Mouse (Mus musculus): ENCODE data around the gene Prkaa2. TPM values are rescaled to one million over a fixed set of nuclear protein-coding genes. Genes with fewer than 3 reads are reported as not detected.
"Not testable (repeated sequence)": the region's sequence is repeated elsewhere in the genome, so short reads cannot be mapped to it uniquely, and the experiment has no call there.

The Prkaa2 gene
- total and polyA plus RNA-seq, 2 experiments, result 11.3 to 21.3 TPM

- peak; percentile 62 for TF ChIP-seq CTCF (IDR thresholded peaks at IDR 0.05; ENCODE audit: low read depth, low read length)
- WGBS, result 95% methylated on average over 12 of the region's 12 CpGs
- not testable (repeated sequence) for H3K79me2 ChIP-seq (ENCODE audit: control insufficient read depth, insufficient read depth, low read length); H3K36me3 ChIP-seq (ENCODE audit: control insufficient read depth, insufficient read depth, low read length); H3K9ac ChIP-seq (ENCODE audit: low read depth, low read length); H3K4me1 ChIP-seq (ENCODE audit: control insufficient read depth, insufficient read depth, low read length); DNase-seq (ENCODE audit: extremely low read depth, low read depth, low spot score); H3K27ac ChIP-seq (replicated peaks; ENCODE audit: insufficient read depth, low read depth, low read length); H3K27me3 ChIP-seq (ENCODE audit: control insufficient read depth, insufficient read depth, low read length); H3K4me3 ChIP-seq (ENCODE audit: insufficient read depth, low read depth, low read length)
Observed at GRCm38 (mm10) chr4:105004649-105005048, 105.0 kb downstream of the Prkaa2 start.

DNA sequence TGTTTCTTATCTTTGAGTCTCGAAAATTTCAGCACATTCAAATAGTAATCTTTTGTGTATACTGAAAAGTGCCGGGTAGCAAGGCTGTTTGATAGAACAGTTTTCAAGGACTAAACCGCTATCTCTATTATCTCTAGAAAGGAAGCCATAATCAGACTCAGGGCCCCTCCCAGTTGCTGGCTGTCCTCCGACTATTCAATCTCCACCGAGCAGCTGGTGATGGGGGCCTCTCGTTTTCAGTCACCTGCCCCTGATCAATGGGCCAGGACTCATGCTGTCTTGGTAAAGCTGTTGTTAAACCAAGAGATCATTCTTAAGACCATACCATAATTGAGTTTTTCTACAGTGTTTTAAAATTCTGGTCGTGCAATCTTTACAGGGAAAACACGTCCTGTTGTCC is 105.6 kb downstream of the Prkaa2 start:
- Histone ChIP-seq H3K27me3 (ENCODE audit: control insufficient read depth, insufficient read depth, low read length) (no peaks in the 10 kb centered on the region), H3K27ac (replicated peaks; ENCODE audit: insufficient read depth, low read depth, low read length) (no peak overlapping the region), H3K4me3 (ENCODE audit: insufficient read depth, low read depth, low read length) (no peak overlapping the region), H3K79me2 (ENCODE audit: control insufficient read depth, insufficient read depth, low read length) (no peaks in the 10 kb centered on the region), H3K4me1 (ENCODE audit: control insufficient read depth, insufficient read depth, low read length) (0 out of 2 replicates have a peak, but pooled peaks cover 4% of the 10 kb centered on the region), H3K36me3 (ENCODE audit: control insufficient read depth, insufficient read depth, low read length) (peaks cover 1% of the 10 kb centered on the region; the same call in 1 of the 2 replicates), H3K9ac (ENCODE audit: low read depth, low read length) (no peak overlapping the region)
- 75% methylated on average over 8 of the region's 8 CpGs for WGBS
- no peak for DNase-seq (ENCODE audit: extremely low read depth, low read depth, low spot score)
- no peak for TF ChIP-seq CTCF (IDR thresholded peaks at IDR 0.05; ENCODE audit: low read depth, low read length)

GRCm38 (mm10) chr4:105001736-105002135 is 108.0 kb downstream of the Prkaa2 start:
- DNase-seq (ENCODE audit: extremely low read depth, low read depth, low spot score), result no peak
- 77% methylated on average over 1 of the region's 1 CpGs for WGBS
- Histone ChIP-seq H3K4me1 (ENCODE audit: control insufficient read depth, insufficient read depth, low read length) (peaks cover 7% of the 10 kb centered on the region; the same call in 1 of the 2 replicates), H3K27ac (replicated peaks; ENCODE audit: insufficient read depth, low read depth, low read length) (no peak overlapping the region), H3K4me3 (ENCODE audit: insufficient read depth, low read depth, low read length) (no peak overlapping the region), H3K79me2 (ENCODE audit: control insufficient read depth, insufficient read depth, low read length) (no peaks in the 10 kb centered on the region), H3K36me3 (ENCODE audit: control insufficient read depth, insufficient read depth, low read length) (no peaks in the 10 kb centered on the region), H3K9ac (ENCODE audit: low read depth, low read length) (no peak overlapping the region), H3K27me3 (ENCODE audit: control insufficient read depth, insufficient read depth, low read length) (no peaks in the 10 kb centered on the region)
- TF ChIP-seq POLR2A (IDR thresholded peaks at IDR 0.05; ENCODE audit: extremely low read depth, insufficient read depth, low read length), result no peak
- TF ChIP-seq CTCF (IDR thresholded peaks at IDR 0.05; ENCODE audit: low read depth, low read length), result no peak

DNA sequence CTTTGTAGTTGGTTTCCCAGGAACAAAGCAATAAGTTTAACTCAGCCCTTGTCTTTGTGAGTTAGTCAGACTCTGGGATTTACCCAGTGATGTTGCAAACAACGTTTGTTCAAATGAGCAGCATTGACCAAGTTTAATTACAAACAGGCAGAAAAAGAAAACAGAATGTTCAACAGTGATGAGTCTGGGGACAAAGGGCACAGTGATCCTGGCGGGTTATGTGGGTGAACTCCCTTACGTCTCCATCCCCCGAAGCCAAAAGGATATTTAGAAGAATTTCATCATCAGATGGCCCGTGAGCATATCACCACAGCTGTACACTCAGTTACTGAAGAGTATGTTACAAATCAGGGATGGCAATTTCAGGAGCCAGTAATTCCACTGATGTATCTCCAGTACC is 110.0 kb downstream of the Prkaa2 start:
- Histone ChIP-seq H3K27me3 (ENCODE audit: control insufficient read depth, insufficient read depth, low read length) (no peaks in the 10 kb centered on the region), H3K36me3 (ENCODE audit: control insufficient read depth, insufficient read depth, low read length) (no peaks in the 10 kb centered on the region), H3K27ac (replicated peaks; ENCODE audit: insufficient read depth, low read depth, low read length) (no peak overlapping the region), H3K4me1 (ENCODE audit: control insufficient read depth, insufficient read depth, low read length) (peaks cover 7% of the 10 kb centered on the region; the same call in 1 of the 2 replicates), H3K79me2 (ENCODE audit: control insufficient read depth, insufficient read depth, low read length) (no peaks in the 10 kb centered on the region), H3K4me3 (ENCODE audit: insufficient read depth, low read depth, low read length) (no peak overlapping the region), H3K9ac (ENCODE audit: low read depth, low read length) (no peak overlapping the region)
- 22% methylated on average over 5 of the region's 5 CpGs for WGBS
- DNase-seq (ENCODE audit: extremely low read depth, low read depth, low spot score), result peak; percentile 99
- TF ChIP-seq CTCF (IDR thresholded peaks at IDR 0.05; ENCODE audit: low read depth, low read length) (no peak), POLR2A (IDR thresholded peaks at IDR 0.05; ENCODE audit: extremely low read depth, insufficient read depth, low read length) (no peak)

DNA sequence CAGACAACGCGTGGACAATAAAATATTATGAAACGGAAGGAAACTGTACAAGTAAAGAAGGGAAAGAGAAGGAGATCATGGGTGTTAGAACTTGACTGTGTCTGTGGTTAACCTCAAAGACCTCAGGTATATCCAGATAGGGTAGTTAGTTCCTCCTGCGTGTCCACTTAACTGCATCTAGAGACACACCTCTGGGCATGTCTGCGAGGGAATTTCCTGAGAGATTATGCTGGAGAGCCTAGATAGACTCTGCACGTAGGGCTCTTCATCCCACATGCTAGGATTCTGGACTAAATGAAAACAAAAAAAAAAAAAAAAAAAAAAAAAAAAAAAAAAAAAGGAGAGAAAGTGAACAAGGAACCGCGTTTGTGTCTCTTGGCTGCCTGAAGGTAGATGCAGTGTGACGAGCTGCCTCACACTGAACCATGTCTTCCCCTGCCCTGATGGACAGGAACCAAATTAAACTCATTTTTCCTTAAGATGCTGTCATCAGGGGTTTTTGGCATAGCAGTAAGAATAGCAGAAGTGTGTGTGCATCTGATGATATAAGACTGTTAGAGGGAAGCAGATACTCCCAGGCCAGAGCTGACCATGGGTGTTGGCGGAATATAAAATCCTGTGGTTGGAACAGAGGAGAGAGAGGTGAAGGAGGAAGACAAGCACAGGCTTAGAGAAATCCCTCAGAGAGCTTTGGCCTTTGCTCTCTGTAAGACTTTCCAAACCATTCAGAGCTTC is 116.4 kb downstream of the Prkaa2 start:
- Histone ChIP-seq H3K27me3 (ENCODE audit: control insufficient read depth, insufficient read depth, low read length) (no peaks in the 10 kb centered on the region), H3K4me1 (ENCODE audit: control insufficient read depth, insufficient read depth, low read length) (peaks cover under 1% of the 10 kb centered on the region), H3K79me2 (ENCODE audit: control insufficient read depth, insufficient read depth, low read length) (no peaks in the 10 kb centered on the region), H3K36me3 (ENCODE audit: control insufficient read depth, insufficient read depth, low read length) (no peaks in the 10 kb centered on the region), H3K4me3 (ENCODE audit: insufficient read depth, low read depth, low read length) (no peak overlapping the region), H3K9ac (ENCODE audit: low read depth, low read length) (no peak overlapping the region), H3K27ac (replicated peaks; ENCODE audit: insufficient read depth, low read depth, low read length) (no peak overlapping the region)
- WGBS, result 90% methylated on average over 10 of the region's 10 CpGs
- TF ChIP-seq CTCF (IDR thresholded peaks at IDR 0.05; ENCODE audit: low read depth, low read length) (no peak), POLR2A (IDR thresholded peaks at IDR 0.05; ENCODE audit: extremely low read depth, insufficient read depth, low read length) (no peak)
- DNase-seq (ENCODE audit: extremely low read depth, low read depth, low spot score), result no peak

GRCm38 (mm10) chr4:104992271-104992670 is 117.4 kb downstream of the Prkaa2 start:
- no peak for DNase-seq (ENCODE audit: extremely low read depth, low read depth, low spot score)
- no peak for TF ChIP-seq POLR2A (IDR thresholded peaks at IDR 0.05; ENCODE audit: extremely low read depth, insufficient read depth, low read length)
- TF ChIP-seq CTCF (IDR thresholded peaks at IDR 0.05; ENCODE audit: low read depth, low read length), result no peak
- no peaks in the 10 kb centered on the region for H3K79me2 ChIP-seq (ENCODE audit: control insufficient read depth, insufficient read depth, low read length)
- 95% methylated on average over 3 of the region's 3 CpGs for WGBS
- H3K36me3 ChIP-seq (ENCODE audit: control insufficient read depth, insufficient read depth, low read length), result no peaks in the 10 kb centered on the region
- H3K4me3 ChIP-seq (ENCODE audit: insufficient read depth, low read depth, low read length), result no peak overlapping the region
- H3K27me3 ChIP-seq (ENCODE audit: control insufficient read depth, insufficient read depth, low read length), result no peaks in the 10 kb centered on the region
- no peak overlapping the region for H3K27ac ChIP-seq (replicated peaks; ENCODE audit: insufficient read depth, low read depth, low read length)
- H3K4me1 ChIP-seq (ENCODE audit: control insufficient read depth, insufficient read depth, low read length), result peaks cover 7% of the 10 kb centered on the region
- H3K9ac ChIP-seq (ENCODE audit: low read depth, low read length), result no peak overlapping the region

Measured in liver, adult 2 months (tissue).